Mouse (Mus musculus): ENCODE measurements around the gene Hdgfl2.

The Hdgfl2 gene

DNA sequence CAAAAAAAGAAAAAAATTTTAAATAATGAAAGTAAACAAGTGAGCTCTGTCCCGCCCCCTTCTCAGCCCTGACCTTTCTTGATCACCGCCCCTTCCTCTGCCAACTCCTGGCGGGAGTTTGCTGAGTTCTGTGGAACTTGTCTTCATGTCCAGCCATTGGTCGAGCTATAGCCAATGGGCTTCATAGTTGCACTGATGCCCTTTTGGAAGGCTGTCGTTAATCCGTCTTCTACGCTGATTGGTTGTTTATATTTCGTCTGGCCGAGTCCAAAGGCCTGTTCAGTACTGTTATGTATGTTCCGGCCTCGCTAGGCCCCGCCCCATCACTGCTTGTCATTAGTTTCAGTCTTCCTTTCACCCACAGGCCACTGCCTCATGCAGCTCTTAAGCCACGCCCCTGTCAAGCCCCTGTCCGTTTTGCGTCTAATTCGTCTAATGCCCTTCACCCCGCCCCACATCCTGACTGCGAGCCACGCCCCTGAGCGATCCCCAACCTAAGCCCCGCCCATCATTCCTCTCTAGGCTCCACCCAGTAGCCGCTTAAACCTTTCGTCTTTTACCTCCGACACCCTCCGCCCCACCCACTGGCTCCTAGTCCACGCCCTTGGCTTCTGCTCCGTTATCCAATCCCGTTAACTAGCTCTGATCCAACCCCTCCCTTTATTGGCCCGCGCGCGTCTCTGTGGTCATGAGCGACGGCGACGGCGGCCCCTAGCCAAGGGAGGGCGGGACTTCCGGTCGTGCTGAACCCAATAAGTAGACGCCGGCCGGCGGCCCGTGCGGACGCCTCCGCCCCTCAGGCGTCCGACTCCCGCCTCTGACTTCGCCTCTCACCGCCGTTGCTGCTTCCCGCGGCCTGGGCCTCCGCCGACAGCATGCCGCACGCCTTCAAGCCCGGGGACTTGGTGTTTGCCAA is at the start of gene Hdgfl2:
Gene Hdgfl2 (plus strand): TSS at position 755 of the 916 bp plus-strand sequence.
- in situ Hi-C loops (cut with MboI): no loop called here

DNA sequence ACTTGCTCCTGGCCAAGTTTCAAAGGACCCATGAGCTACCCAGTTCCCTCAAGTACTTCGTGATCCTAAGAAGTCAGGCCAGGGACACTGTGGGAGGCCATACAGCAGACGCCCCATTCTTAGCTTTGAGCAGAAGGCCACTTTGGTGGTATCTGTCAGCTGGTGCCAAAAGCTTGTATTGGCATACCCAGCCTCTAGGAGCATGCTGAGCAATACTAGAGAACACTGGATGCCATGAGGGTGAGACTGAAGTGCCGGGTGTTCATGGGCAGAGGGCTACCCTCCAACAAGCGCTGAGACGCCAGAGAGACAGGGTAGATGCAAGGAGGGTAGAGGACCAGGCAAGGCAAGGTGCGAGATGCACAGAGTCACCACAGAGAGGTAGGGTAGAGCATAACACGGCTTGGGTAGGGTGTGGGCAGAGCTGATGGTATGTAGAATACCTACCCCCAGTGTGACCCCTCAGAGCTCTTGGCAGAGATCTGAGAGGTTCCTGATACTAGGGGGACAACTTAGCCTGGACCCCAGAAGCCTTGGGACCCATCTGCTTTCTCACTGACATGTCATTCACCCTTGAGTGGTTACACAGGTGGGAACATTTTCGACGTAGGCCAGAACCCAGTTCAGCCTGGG is 49.1 kb upstream of the Hdgfl2 start:
- in situ Hi-C loops (cut with MboI): no loop called here

DNA sequence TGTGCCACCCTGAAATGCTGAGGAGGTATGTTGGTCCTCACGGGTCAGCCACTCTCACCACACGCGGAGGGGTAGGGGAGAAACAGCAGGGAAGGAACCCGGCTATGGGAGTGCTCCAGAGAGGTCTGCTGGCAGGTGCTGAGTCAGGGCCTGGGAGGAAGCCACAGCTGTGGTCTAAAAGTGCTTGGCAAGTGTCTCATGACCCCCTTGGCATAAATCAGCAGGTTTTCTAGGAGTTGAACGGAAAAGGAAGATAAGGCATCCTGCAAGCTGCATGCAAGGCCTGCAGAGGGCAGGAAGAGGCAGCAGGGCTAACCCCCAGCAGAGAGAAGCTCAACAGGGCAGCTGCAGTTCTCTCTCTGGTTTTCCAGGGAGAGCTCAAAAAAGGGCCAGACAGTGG is 48.5 kb upstream of the Hdgfl2 start:
- in situ Hi-C loops (cut with MboI): no loop called here

DNA sequence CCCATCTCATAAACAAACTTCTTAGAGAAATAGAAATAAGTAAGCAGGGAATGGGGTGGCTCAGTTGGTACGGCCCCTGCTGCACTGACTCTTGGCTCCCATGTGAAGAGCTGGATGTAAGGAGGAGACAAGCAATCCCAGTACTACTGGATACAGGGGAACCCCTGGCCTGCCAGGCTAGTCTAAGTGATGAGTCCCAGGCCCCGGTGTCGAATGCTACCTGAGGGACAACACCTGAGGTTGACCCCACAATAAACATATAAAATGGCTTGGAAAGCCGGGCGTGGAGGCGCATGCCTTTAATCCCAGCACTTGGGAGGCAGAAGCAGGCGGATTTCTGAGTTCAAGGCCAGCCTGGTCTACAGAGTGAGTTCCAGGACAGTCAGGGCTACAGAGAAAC is 48.0 kb upstream of the Hdgfl2 start:
- in situ Hi-C loops (cut with MboI): no loop called here

DNA sequence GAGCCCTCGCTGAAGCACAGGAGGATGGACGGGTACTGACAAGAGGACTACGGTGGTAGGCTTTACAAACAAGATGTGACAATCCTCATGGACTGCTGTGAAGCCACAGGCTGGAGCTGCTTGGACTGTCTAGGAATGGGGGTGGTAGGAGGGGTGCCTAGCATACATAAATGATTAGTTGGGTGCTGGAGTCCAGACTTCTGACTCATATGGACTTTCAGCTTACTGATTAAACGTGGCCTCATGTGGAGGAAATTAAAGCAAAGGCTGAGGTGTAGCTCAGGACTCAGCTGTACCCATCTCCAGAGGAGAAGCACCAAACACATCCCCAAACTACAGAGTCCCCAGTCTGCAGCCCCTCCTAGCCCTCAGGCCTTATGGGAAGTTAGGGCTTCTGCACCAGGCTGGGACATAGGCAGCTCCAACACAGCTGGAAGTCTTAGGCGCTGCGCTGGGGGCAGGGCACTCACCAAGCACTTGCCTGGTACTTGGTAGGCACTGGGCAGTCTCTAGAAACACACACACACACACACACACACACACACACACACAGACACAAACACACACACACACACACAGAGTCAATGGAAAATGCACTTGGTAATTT is 47.2 kb upstream of the Hdgfl2 start:
- in situ Hi-C loops (cut with MboI): no loop called here

DNA sequence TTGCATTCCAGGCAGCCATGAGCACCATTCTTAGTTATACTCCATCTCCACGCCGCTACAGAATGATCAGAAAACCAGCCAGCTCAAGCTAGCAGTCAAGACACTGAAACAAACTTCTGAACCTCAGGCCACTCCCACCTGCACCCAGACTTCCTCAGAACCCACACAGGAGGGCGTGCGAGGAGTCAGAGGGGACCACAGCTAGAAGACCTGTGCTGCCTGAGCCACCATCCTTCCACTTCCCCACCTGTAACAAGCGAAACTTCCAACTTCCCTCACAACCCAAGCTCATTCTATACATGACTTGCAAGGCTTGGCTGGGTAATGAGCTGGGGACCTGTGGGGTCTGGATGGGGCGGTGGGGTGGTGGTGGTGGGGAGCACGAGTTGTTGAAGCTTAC is 46.6 kb upstream of the Hdgfl2 start:
- in situ Hi-C loops (cut with MboI): no loop called here

DNA sequence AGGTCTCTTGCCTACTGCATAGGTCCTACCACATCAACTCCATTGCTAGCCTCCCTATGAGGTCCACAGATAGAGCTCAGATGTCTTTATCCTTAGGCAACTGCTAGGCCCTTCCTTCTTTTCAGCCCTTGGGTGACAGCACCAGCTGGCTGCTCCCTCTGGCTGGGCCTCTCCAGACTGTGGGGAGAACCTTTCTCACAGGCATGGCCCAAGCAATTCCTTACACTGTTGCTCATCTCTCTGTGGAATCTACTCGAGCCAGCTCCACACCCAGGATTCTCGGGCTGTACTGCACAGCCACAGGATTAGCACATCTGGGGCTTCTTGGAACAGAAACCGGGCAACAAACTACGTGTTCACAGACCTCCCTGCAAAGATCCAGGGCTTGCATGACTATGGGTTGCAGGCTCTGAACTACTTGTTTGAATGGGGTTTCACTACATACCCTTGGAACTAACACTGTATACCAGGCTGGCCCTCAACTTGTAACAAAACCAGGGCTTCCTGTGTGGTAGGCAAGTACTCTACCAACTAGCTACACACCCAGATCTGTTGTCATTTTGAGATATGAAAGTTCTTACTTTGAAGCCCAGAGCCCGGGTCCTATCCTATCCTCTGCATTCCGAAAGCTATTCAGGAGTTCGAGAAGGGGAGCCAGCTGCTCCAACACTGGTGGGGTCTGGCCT is 45.3 kb upstream of the Hdgfl2 start:
- in situ Hi-C loops (cut with MboI): no loop called here

DNA sequence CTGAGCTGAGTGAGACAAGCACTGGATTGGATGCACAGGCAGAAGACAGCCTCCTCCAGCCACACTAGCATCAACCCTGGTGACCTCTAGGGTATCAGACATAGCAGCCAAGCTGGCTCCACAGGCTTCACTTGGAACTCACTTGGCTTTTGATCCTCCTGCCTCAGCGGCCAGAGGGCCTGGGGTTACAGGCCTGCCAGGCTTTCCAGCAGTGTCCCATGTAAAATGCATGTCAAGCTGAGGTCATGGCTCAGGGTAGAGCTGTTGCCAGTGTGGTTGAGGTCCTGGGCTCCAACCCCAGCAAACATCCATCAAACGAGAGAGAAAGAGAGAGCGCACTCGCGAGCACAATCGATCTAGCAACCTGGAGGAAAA is 44.7 kb upstream of the Hdgfl2 start:
- in situ Hi-C loops (cut with MboI): no loop called here

DNA sequence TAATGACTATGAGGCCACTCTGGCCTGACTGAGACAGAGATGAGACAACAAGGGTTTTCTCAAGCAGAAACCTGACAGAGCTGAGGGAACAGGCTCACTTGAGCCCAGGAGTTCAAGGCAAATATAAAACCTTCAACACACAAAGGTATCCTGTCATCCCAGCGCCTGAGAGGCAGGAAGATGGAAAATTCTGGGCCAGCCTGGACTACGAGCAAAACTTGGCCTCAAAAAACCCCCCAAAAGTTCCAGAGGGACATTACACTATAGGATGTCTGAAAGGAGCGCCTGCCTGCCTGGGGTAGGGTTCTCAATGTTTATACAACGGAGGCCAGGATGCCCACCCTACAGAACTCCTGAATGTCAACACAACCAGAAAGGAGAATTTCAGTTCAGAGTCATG is 44.2 kb upstream of the Hdgfl2 start:
- in situ Hi-C loops (cut with MboI): no loop called here

DNA sequence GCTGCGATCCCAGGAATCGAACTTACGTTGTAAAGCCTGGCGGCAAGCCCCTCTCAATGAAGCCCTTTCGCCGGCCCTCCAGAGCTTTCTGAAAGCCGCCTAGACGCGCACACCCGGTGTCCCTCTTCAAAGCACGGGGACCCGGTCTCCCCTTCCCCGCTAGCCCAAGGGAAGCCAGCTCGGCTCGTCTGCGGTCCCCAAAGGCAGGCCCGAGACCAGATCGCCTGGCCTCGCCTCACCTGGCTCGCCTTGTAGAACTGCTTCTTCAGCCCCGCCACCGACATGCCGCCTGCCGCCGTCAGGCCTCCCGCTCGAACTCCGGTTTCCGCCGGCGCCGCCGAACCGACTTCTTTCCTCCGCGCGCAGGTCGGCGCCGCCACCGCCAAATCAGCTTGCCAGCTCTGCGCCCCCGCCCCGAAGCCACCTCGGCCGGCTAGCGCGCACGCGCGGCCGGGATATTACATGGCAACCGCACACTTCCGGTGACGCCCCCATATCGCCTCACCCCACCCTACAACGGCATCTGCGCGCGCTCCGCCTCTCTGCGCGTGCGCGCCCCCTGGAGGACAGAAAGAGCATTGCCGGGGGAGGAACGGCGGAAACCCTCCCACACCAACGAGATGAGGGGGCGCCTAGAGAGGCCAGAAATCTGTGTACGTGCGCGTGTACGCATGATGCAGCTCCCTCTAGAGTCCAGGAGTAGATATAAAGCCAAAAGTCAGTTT is 43.1 kb upstream of the Hdgfl2 start, which contains the start of gene Sh3gl1:
Gene Sh3gl1 (minus strand): TSS at position 460 of the 725 bp plus-strand sequence.
- in situ Hi-C loops (cut with MboI): no loop called here

DNA sequence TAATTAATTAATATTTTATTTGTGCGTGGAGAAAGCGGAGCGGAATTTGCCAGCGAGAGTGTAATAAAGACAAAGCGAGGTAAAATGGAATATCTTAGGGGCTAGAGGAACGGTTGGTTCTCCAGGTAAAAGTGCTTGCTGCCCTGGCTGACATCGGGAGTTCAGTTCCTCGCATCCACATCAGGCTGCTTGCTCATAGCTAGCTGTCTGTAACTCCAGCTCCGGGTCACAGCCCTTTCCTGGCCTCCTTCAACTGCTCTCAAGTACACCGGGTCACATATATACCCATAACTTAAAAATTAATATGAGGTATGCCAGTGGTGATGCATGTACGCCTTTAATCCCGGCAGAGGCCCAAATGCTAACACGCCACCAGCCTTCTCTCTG is 42.5 kb upstream of the Hdgfl2 start:
- in situ Hi-C loops (cut with MboI): no loop called here

DNA sequence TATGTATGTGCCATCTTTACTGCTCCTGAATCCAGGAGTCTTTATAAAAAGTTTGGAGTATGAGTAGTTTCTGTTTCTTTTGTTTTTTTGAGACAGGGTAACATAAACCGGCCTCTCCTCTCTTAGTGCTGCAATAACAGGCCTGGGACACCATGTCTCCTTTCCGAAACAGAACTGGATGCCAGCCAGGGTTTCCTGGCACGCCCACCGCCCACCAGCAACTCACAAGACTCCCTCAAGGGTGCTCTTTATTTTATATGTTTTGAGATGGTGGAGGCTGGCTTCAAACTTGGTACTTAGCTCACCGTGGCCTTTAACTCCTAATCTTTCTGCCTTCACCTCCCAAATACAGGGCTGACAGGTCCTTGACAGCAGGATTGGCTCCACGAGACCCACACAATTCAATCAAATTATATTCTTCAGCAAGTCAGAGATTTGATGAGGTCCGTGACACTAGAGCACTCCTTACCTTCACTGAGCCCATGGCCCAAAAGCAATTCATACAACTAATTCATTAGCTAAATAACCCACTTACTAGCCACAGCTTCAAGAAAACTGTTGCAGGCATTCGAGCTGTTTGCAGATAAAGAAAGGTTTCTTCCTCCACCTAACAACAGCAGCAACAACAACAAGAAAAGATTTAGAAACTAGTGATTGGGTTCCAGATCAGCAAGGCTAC is 40.7 kb upstream of the Hdgfl2 start:
- in situ Hi-C loops (cut with MboI): no loop called here

DNA sequence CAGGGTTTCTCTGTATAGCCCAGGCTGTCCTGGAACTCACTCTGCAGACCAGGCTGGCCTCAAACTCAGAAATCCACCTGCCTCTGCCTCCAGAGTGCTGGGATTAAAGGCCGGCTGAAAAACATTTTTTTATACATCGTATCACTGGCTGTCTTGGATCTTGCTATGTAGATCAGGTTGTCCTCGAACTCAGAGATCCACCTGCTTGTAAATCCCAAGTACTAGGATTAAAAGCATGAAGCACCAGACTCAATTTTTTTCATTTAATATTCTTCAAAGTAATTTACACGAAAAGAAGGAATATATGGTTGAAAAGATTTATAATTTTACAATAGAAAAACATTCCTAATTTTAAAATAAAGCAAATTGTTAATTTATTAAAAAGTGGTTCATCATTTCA is 40.1 kb upstream of the Hdgfl2 start:
- in situ Hi-C loops (cut with MboI): no loop called here

DNA sequence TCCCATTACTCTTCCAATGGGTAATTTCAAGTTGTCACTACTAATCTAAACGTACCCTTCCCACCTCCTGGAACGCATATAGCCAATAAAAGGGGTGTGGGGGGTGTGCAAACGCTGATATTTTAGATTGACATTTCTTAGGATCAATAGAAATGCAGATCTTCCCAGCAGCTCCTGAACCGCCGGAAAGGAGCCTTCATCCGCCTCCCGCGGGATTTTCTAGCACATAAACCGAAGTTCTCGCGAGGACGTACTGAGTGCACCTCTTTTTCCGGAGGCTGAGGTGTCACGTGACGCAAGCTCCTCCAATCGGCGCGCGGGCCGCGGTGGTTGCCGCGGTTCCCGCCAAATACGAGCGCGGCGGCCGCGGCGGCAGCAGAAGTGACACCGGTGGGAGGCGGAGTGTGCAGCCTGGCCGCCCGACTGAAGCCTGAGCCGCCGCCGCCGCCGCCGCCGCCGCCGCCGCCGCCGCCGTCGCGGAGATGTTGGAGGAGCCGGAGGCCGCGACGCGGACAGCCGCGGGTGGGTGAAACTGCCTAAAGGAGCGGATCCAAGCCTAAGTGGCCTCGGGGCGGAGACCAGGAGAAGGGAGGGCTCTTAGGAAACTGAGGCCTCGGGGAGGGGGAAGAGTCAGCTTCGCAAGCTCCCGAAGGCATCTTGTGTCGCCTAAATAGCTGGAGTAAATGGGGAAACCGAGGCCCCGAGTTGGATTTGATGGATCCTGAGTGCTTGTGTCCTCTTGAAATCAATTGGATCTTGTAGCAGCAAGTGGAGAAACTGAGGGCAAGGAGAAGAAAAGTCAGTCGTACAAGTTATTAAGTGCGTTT is 39.2 kb upstream of the Hdgfl2 start, which contains the start of gene Chaf1a:
Gene Chaf1a (plus strand): TSS at position 410 of the 827 bp plus-strand sequence.
- in situ Hi-C loops (cut with MboI): no loop called here

DNA sequence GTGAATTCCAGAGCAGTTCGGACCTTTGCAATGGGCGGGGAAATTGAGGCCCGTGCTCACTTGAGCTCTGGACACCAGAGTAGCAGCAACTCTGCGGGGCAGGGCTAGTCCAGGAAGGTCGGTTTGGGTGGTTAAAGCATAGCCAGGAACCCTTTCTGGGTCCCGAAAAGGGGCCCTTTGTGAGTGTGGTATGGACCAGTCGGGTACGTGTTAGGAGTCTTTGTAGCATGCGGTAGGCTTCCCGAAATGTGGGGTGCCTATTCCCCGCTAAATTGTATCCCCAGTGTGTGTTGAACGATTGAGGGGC is 38.6 kb upstream of the Hdgfl2 start:
- in situ Hi-C loops (cut with MboI): no loop called here

DNA sequence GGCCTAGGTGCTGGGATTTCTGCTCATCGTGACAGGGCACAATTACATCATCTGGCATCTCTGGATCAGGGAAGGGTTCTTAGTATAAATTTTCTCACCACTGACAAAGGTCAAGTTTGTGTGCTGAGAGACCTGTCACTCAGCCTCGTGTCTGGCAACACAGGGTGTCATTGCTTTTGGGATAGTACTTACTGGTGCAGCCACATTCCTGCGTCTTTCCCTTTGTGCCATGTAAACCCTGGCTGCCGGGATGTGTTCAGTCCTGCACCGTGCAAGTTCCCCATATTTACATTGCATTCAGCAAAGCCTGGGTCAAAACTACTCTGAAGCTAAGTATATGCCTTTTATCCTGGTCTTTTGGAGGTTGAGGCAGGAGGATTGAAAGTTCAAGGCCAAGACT is 28.1 kb upstream of the Hdgfl2 start:
- in situ Hi-C loops (cut with MboI): no loop called here

DNA sequence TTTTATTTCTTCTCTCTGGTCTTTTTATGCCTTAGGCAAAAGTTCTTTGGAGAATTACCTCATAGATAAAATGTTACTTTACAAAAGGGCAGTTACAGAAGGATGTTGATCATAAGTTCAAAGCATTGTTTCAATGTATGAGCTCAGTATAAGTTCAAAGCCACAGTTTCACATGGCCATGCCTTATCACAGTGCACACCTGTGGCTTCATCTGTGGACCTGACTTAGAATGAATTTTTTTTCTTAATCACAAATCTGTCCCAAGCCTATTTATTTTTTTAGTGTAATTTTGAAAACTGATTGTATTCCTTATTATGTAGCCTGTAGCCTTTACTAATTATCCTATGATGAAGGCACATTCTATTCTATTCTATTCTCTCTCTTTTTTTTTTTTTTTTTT is 24.5 kb upstream of the Hdgfl2 start:
- in situ Hi-C loops (cut with MboI): no loop called here

DNA sequence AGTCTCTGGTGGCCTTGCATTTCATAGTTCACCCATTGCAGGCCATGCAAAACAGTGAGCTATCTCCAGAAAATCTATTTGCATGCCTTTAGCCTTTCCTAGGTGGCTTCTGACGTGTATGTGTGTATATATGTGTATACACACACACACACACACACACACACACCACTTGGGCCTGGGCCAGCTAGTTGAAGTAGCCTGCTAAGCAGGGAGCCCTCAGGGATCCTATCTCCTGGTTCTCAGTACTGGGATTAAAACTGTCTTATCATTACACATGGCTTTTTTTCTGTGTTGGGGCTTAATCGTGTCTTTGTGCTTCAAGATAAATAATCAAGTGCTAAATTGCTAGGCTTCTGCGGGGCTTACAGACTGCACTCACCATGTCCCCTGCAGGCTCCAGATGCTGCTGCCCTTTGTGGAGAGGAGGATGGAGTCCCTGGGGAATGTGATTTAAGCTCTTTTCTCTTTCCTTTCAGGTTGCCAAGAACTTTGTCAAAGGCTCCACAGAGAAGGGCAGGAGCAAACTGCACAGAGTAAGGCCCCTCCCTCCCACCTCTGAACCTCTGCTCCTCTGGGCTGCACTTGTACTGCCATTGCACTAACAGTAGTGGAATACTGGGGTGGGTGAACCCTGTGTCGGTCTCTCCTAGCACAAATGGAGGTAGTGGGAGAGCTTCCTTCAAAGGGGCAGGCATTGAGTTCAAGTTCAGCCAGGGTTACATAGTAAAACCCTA is 23.3 kb upstream of the Hdgfl2 start:
- in situ Hi-C loops (cut with MboI): no loop called here

DNA sequence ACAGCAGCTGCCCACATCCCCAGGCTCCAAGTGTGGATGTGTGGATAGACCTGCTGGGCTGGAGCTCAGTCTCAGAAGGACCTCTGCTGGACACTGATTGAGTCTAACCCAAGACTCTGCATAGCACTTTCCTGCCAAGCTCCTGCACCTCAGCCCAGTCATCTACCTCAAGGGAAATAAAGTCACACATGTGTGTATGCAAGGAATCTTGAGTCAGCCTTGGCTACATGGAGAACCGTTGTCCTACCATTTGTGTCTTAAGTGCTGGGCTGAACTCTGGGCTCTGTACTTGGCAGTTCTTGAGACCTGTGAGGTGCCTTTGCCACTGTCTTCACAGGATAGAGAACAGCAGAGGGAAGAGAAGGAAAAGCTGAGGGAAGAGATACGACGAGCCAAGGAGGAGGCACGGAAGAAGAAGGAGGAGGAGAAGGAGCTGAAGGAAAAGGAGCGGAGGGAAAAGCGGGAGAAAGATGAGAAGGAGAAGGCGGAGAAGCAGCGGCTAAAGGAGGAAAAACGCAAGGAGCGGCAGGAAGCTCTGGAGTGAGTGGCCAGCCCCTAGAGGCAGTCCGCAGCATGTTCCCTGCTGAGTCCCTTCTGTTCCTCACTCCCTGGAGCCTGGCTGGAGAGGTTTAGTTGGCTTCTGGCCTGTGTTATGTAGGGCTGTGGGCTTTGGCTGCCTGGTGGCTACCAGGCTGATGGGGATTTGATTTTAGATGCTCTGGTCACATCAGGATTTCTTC is 21.9 kb upstream of the Hdgfl2 start:
- in situ Hi-C loops (cut with MboI): no loop called here
